Mouse (Mus musculus): ENCODE results near the gene Ctsa. TPM values are rescaled to one million over a fixed set of nuclear protein-coding genes. Genes with fewer than 3 reads are reported as not detected.

The Ctsa gene
- polyA plus RNA-seq, 1 experiment from 2014 or later = 266 TPM

Other genes starting within 250 kb of the Ctsa start
- gene Wfdc6a, start 247.4 kb upstream of the Ctsa start, polyA plus RNA-seq (2015; fragmentation: Nextera tagmentation; extraction: Ambion mirVana) = 0.85 and 1.7 TPM in 2 replicates
- gene Eppin, start 239.3 kb upstream of the Ctsa start, polyA plus RNA-seq (2015; fragmentation: Nextera tagmentation; extraction: Ambion mirVana) = not detected in 2 replicates
- not detected in 2 replicates for gene Wfdc6b, start 219.4 kb upstream of the Ctsa start, polyA plus RNA-seq (2015; fragmentation: Nextera tagmentation; extraction: Ambion mirVana)
- not detected in 2 replicates for gene Wfdc8, start 219.2 kb upstream of the Ctsa start, polyA plus RNA-seq (2015; fragmentation: Nextera tagmentation; extraction: Ambion mirVana)
- not detected in 2 replicates for gene Wfdc16, start 194.1 kb upstream of the Ctsa start, polyA plus RNA-seq (2015; fragmentation: Nextera tagmentation; extraction: Ambion mirVana)
- gene Wfdc10, start 176.8 kb upstream of the Ctsa start, polyA plus RNA-seq (2015; fragmentation: Nextera tagmentation; extraction: Ambion mirVana) = 0.56 and 0.72 TPM in 2 replicates
- not detected in 2 replicates for gene Wfdc9, start 176.3 kb upstream of the Ctsa start, polyA plus RNA-seq (2015; fragmentation: Nextera tagmentation; extraction: Ambion mirVana)
- gene Wfdc11, start 158.8 kb upstream of the Ctsa start, polyA plus RNA-seq (2015; fragmentation: Nextera tagmentation; extraction: Ambion mirVana) = not detected in 2 replicates
- gene Wfdc13, start 147.8 kb upstream of the Ctsa start, polyA plus RNA-seq (2015; fragmentation: Nextera tagmentation; extraction: Ambion mirVana) = 0.18 and 0.30 TPM in 2 replicates
- gene Spint4, start 134.4 kb upstream of the Ctsa start, polyA plus RNA-seq (2015; fragmentation: Nextera tagmentation; extraction: Ambion mirVana) = not detected in 2 replicates
- not detected in 2 replicates for gene Spint5, start 117.6 kb upstream of the Ctsa start, polyA plus RNA-seq (2015; fragmentation: Nextera tagmentation; extraction: Ambion mirVana)
- 1.8 and 2.0 TPM in 2 replicates for gene Wfdc3, start 86.9 kb upstream of the Ctsa start, polyA plus RNA-seq (2015; fragmentation: Nextera tagmentation; extraction: Ambion mirVana)
- gene Dnttip1, start 86.9 kb upstream of the Ctsa start, polyA plus RNA-seq (2015; fragmentation: Nextera tagmentation; extraction: Ambion mirVana) = 60.4 and 62.5 TPM in 2 replicates
- gene Ube2c, start 63.0 kb upstream of the Ctsa start, polyA plus RNA-seq (2015; fragmentation: Nextera tagmentation; extraction: Ambion mirVana) = 431 and 439 TPM in 2 replicates
- 1.7 and 6.9 TPM in 2 replicates for gene Tnnc2, start 52.9 kb upstream of the Ctsa start, polyA plus RNA-seq (2015; fragmentation: Nextera tagmentation; extraction: Ambion mirVana)
- 18.4 and 21.2 TPM in 2 replicates for gene Snx21, start 47.0 kb upstream of the Ctsa start, polyA plus RNA-seq (2015; fragmentation: Nextera tagmentation; extraction: Ambion mirVana)
- 23.6 and 29.7 TPM in 2 replicates for gene Acot8, start 28.0 kb upstream of the Ctsa start, polyA plus RNA-seq (2015; fragmentation: Nextera tagmentation; extraction: Ambion mirVana)
- 8.1 and 9.0 TPM in 2 replicates for gene Zswim3, start 27.8 kb upstream of the Ctsa start, polyA plus RNA-seq (2015; fragmentation: Nextera tagmentation; extraction: Ambion mirVana)
- 13.5 TPM in 2 replicates for gene Zswim1, start 10.2 kb upstream of the Ctsa start, polyA plus RNA-seq (2015; fragmentation: Nextera tagmentation; extraction: Ambion mirVana)
- not detected in 2 replicates for gene Spata25, start 4.3 kb upstream of the Ctsa start, polyA plus RNA-seq (2015; fragmentation: Nextera tagmentation; extraction: Ambion mirVana)
- gene Neurl2, start 583 bp downstream of the Ctsa start, polyA plus RNA-seq (2015; fragmentation: Nextera tagmentation; extraction: Ambion mirVana) = 6.8 and 7.4 TPM in 2 replicates
- gene Pltp, start 24.8 kb downstream of the Ctsa start, polyA plus RNA-seq (2015; fragmentation: Nextera tagmentation; extraction: Ambion mirVana) = 28.7 and 29.5 TPM in 2 replicates
- 63.6 and 65.5 TPM in 2 replicates for gene Pcif1, start 46.4 kb downstream of the Ctsa start, polyA plus RNA-seq (2015; fragmentation: Nextera tagmentation; extraction: Ambion mirVana)
- 10.7 and 11.3 TPM in 2 replicates for gene Zfp335, start 78.9 kb downstream of the Ctsa start, polyA plus RNA-seq (2015; fragmentation: Nextera tagmentation; extraction: Ambion mirVana)
- gene Mmp9, start 107.9 kb downstream of the Ctsa start, polyA plus RNA-seq (2015; fragmentation: Nextera tagmentation; extraction: Ambion mirVana) = 4.9 and 5.2 TPM in 2 replicates
- gene Slc12a5, start 127.9 kb downstream of the Ctsa start, polyA plus RNA-seq (2015; fragmentation: Nextera tagmentation; extraction: Ambion mirVana) = 0.80 and 0.97 TPM in 2 replicates
- 47.4 and 48.8 TPM in 2 replicates for gene Ncoa5, start 202.0 kb downstream of the Ctsa start, polyA plus RNA-seq (2015; fragmentation: Nextera tagmentation; extraction: Ambion mirVana)
- 8.5 and 9.3 TPM in 2 replicates for gene Cd40, start 222.8 kb downstream of the Ctsa start, polyA plus RNA-seq (2015; fragmentation: Nextera tagmentation; extraction: Ambion mirVana)